Mouse (Mus musculus) hindbrain, embryonic 12.5 days (tissue): Measurements from ENCODE around the gene Lrrc8a. TPM values are rescaled to one million over a fixed set of nuclear protein-coding genes. Genes with fewer than 3 reads are reported as not detected.

Experiments used
- ATAC-seq: fragments of 200-750 bp; cut with Nextera tagmentation; 2 replicates; pipeline ENCODE4 v1.8.0; 2017; ENCODE audit warnings: moderate TSS enrichment; ENCODE audit not compliant: low FRiP score
- H3K27ac ChIP-seq: fragments of 300-500 bp; sonication (generic); 2 replicates; pipeline ENCODE4 v1.5.1; 2016; ENCODE audit warnings: mild to moderate bottlenecking
- H3K27me3 ChIP-seq: fragments of 300-500 bp; sonication (generic); 2 replicates; pipeline ENCODE4 v1.6.1; 2016; ENCODE audit warnings: mild to moderate bottlenecking
- H3K36me3 ChIP-seq: fragments of 300-500 bp; sonication (generic); 2 replicates; pipeline ENCODE4 v1.6.1; 2016; ENCODE audit warnings: mild to moderate bottlenecking
- H3K4me1 ChIP-seq: fragments of 300-500 bp; sonication (generic); 2 replicates; pipeline ENCODE4 v1.6.1; 2016
- H3K4me2 ChIP-seq: fragments of 300-500 bp; sonication (generic); replicated peaks from 2 replicates; pipeline ENCODE4 v1.6.1; 2016; ENCODE audit warnings: mild to moderate bottlenecking
- H3K4me3 ChIP-seq: fragments of 300-500 bp; sonication (generic); 2 replicates; pipeline ENCODE4 v1.5.1; 2016; ENCODE audit warnings: mild to moderate bottlenecking
- H3K9ac ChIP-seq: fragments of 300-500 bp; sonication (generic); 2 replicates; pipeline ENCODE4 v1.6.1; 2016; ENCODE audit warnings: mild to moderate bottlenecking, moderate library complexity
- H3K9me3 ChIP-seq: fragments of 300-500 bp; sonication (generic); replicated peaks from 2 replicates; pipeline ENCODE4 v1.6.1; 2016; ENCODE audit warnings: mild to moderate bottlenecking
- WGBS: fragments of 180-500 bp; shearing (Covaris S2); methylation state at CpG from one replicate; pipeline ENCODE4 v1.1.7; 2016; 5-methylcytosine and 5-hydroxymethylcytosine counted together
- polyA plus RNA-seq: library from polyadenylated mRNA; unstranded; fragments of >200 nt; fragmentation: Nextera tagmentation; extraction: Ambion mirVana; gene quantifications from 2 replicates; pipeline ENCODE4 v1.2.1, GENCODE M21; 2016

Lrrc8a gene
- polyA plus RNA-seq: 39.3 and 42.2 TPM in 2 replicates

- H3K9ac ChIP-seq: peak within 1 kb of the TSS; percentile 92
- peak within 1 kb of the TSS; percentile 95 for H3K27ac ChIP-seq
- H3K36me3 ChIP-seq: peaks cover 25% of the 10 kb centered on the region
- H3K4me3 ChIP-seq: peak within 1 kb of the TSS; percentile 93
- no peaks in the 10 kb centered on the region for H3K27me3 ChIP-seq
- WGBS: under 1% methylated on average over 55 of the region's 67 CpGs
- H3K4me1 ChIP-seq: peaks cover 22% of the 10 kb centered on the region
- no peaks in the 10 kb centered on the region for H3K9me3 ChIP-seq
- ATAC-seq: peak; percentile 97
- H3K4me2 ChIP-seq: peak within 1 kb of the TSS; percentile 91
These were observed at the start of gene Lrrc8a for GRCm38 (mm10) chr2:30237199-30237880. TSS of gene Lrrc8a (plus strand) at chr2:30237715.

- H3K9ac ChIP-seq: no peak overlapping the region
- H3K4me2 ChIP-seq: no peak overlapping the region
- 90% methylated on average over 12 of the region's 12 CpGs for WGBS
- no peak overlapping the region for H3K27ac ChIP-seq
- no peak overlapping the region for H3K4me3 ChIP-seq
- no peaks in the 10 kb centered on the region for H3K27me3 ChIP-seq
- peaks cover 5% of the 10 kb centered on the region; the same call in 1 of the 2 replicates for H3K36me3 ChIP-seq
- ATAC-seq: no peak
- no peaks in the 10 kb centered on the region for H3K9me3 ChIP-seq
- no peaks in the 10 kb centered on the region for H3K4me1 ChIP-seq
These were observed 45.5 kb upstream of the Lrrc8a start for GRCm38 (mm10) chr2:30191790-30192580.

GRCm38 (mm10) chr2:30194656-30195055 lies 42.9 kb upstream of the Lrrc8a start:
- Histone ChIP-seq H3K9ac (no peak overlapping the region), H3K4me2 (no peak overlapping the region), H3K27me3 (no peaks in the 10 kb centered on the region), H3K4me1 (no peaks in the 10 kb centered on the region), H3K36me3 (peaks cover 5% of the 10 kb centered on the region; the same call in 1 of the 2 replicates), H3K9me3 (no peaks in the 10 kb centered on the region), H3K27ac (no peak overlapping the region), H3K4me3 (no peak overlapping the region)
- WGBS: 81% methylated on average over 3 of the region's 3 CpGs
- ATAC-seq: no peak

- Histone ChIP-seq H3K4me2 (no peak overlapping the region), H3K27ac (no peak overlapping the region), H3K4me1 (no peaks in the 10 kb centered on the region), H3K9ac (no peak overlapping the region), H3K4me3 (no peak overlapping the region), H3K27me3 (no peaks in the 10 kb centered on the region), H3K36me3 (no peaks in the 10 kb centered on the region), H3K9me3 (no peaks in the 10 kb centered on the region)
- ATAC-seq: no peak
- WGBS: 56% methylated on average over 4 of the region's 4 CpGs
These were observed 39.5 kb upstream of the Lrrc8a start for GRCm38 (mm10) chr2:30198021-30198420.

- no peak overlapping the region for H3K9ac ChIP-seq
- peaks cover 5% of the 10 kb centered on the region for H3K4me1 ChIP-seq
- WGBS: 77% methylated on average over 1 of the region's 1 CpGs
- no peak for ATAC-seq
- H3K4me3 ChIP-seq: no peak overlapping the region
- H3K27ac ChIP-seq: no peak overlapping the region
- no peaks in the 10 kb centered on the region for H3K36me3 ChIP-seq
- H3K27me3 ChIP-seq: no peaks in the 10 kb centered on the region
- no peak overlapping the region for H3K4me2 ChIP-seq
- H3K9me3 ChIP-seq: no peaks in the 10 kb centered on the region
These were observed 37.5 kb upstream of the Lrrc8a start for GRCm38 (mm10) chr2:30199984-30200383.

GRCm38 (mm10) chr2:30200388-30200925 lies 37.1 kb upstream of the Lrrc8a start:
- Histone ChIP-seq H3K4me3 (no peak overlapping the region), H3K4me2 (no peak overlapping the region), H3K4me1 (peaks cover 6% of the 10 kb centered on the region), H3K27ac (no peak overlapping the region), H3K36me3 (no peaks in the 10 kb centered on the region), H3K9ac (no peak overlapping the region), H3K27me3 (no peaks in the 10 kb centered on the region), H3K9me3 (no peaks in the 10 kb centered on the region)
- ATAC-seq: no peak
- 84% methylated on average over 5 of the region's 5 CpGs for WGBS

- Histone ChIP-seq H3K4me3 (no peak overlapping the region), H3K4me2 (no peak overlapping the region), H3K27me3 (no peaks in the 10 kb centered on the region), H3K36me3 (no peaks in the 10 kb centered on the region), H3K9me3 (no peaks in the 10 kb centered on the region), H3K9ac (no peak overlapping the region), H3K27ac (no peak overlapping the region), H3K4me1 (peaks cover 14% of the 10 kb centered on the region)
- 77% methylated on average over 7 of the region's 7 CpGs for WGBS
- ATAC-seq: no peak
These were observed 34.1 kb upstream of the Lrrc8a start for GRCm38 (mm10) chr2:30203439-30203838.

GRCm38 (mm10) chr2:30205255-30205628 lies 32.3 kb upstream of the Lrrc8a start:
- Histone ChIP-seq H3K4me1 (peaks cover 14% of the 10 kb centered on the region), H3K36me3 (no peaks in the 10 kb centered on the region), H3K4me2 (peak overlapping the region; percentile 89), H3K27ac (peak overlapping the region; percentile 76), H3K27me3 (no peaks in the 10 kb centered on the region), H3K9me3 (no peaks in the 10 kb centered on the region), H3K9ac (peak overlapping the region; percentile 65), H3K4me3 (peak overlapping the region; percentile 58)
- peak; percentile 64 for ATAC-seq
- WGBS: 4% methylated on average over 13 of the region's 13 CpGs

GRCm38 (mm10) chr2:30205629-30206357 lies 31.7 kb upstream of the Lrrc8a start, which contains the start of gene Kyat1:
TSS of gene Kyat1 (minus strand) at chr2:30205847.
- Histone ChIP-seq H3K4me3 (peak within 1 kb of the TSS; percentile 58), H3K9me3 (no peaks in the 10 kb centered on the region), H3K4me2 (peak within 1 kb of the TSS; percentile 89), H3K4me1 (peaks cover 14% of the 10 kb centered on the region), H3K27ac (peak within 1 kb of the TSS; percentile 76), H3K9ac (peak within 1 kb of the TSS; percentile 65), H3K27me3 (no peaks in the 10 kb centered on the region), H3K36me3 (no peaks in the 10 kb centered on the region)
- under 1% methylated on average over 44 of the region's 44 CpGs for WGBS
- peak; percentile 97 for ATAC-seq

GRCm38 (mm10) chr2:30207401-30207800 lies 30.1 kb upstream of the Lrrc8a start:
- H3K4me3 ChIP-seq: no peak overlapping the region
- ATAC-seq: no peak
- no peak overlapping the region for H3K9ac ChIP-seq
- no peaks in the 10 kb centered on the region for H3K36me3 ChIP-seq
- H3K9me3 ChIP-seq: no peaks in the 10 kb centered on the region
- H3K27me3 ChIP-seq: no peaks in the 10 kb centered on the region
- whole genome bisulfite sequencing: 83% methylated on average over 4 of the region's 4 CpGs
- H3K4me2 ChIP-seq: no peak overlapping the region
- H3K4me1 ChIP-seq: peaks cover 14% of the 10 kb centered on the region
- no peak overlapping the region for H3K27ac ChIP-seq

- Histone ChIP-seq H3K4me1 (peaks cover 14% of the 10 kb centered on the region), H3K9ac (no peak overlapping the region), H3K4me3 (no peak overlapping the region), H3K9me3 (no peaks in the 10 kb centered on the region), H3K27me3 (no peaks in the 10 kb centered on the region), H3K27ac (no peak overlapping the region), H3K4me2 (no peak overlapping the region), H3K36me3 (no peaks in the 10 kb centered on the region)
- WGBS: 79% methylated on average over 5 of the region's 5 CpGs
- ATAC-seq: no peak
These were observed 29.6 kb upstream of the Lrrc8a start for GRCm38 (mm10) chr2:30207886-30208285.
